Mouse (Mus musculus): Measurements from ENCODE around the gene Stau1. TPM values are rescaled to one million over a fixed set of nuclear protein-coding genes. Genes with fewer than 3 reads are reported as not detected.

Stau1 gene
- polyA plus RNA-seq, 1 experiment from 2014 or later: 113 TPM

DNA sequence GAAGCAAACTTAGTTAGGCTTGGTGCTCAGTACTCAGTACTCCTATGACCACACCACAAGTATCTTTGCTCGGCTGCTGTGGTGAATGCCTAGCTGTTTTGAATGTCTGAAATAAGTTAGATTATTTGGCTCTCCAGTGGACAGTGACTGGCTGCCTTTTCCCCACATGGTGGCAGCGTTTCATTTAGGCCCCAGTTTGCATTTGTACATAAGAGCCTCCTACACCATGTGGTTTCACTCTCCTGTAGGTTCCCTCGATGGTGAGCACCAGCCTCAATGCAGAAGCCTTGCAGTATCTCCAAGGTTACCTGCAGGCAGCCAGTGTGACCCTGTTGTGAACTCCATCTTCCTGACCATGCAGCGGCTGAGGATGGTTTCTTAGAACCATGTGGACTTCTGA is 50.6 kb downstream of the Stau1 start:
- Histone ChIP-seq H3K27ac (replicated peaks) (no peak overlapping the region), H3K4me3 (no peak overlapping the region), H3K9me3 (no peaks in the 10 kb centered on the region), H3K9ac (no peak overlapping the region), H3K4me2 (no peak overlapping the region), H3K36me3 (peaks cover 90% of the 10 kb centered on the region), H3K4me1 (replicated peaks) (no peaks in the 10 kb centered on the region), H3K27me3 (no peaks in the 10 kb centered on the region)
- 0 out of 2 replicates have a peak, but pooled peaks have one; percentile 54 for ATAC-seq (ENCODE audit: low FRiP score, low read depth)
- 60% methylated on average over 4 of the region's 4 CpGs for WGBS

DNA sequence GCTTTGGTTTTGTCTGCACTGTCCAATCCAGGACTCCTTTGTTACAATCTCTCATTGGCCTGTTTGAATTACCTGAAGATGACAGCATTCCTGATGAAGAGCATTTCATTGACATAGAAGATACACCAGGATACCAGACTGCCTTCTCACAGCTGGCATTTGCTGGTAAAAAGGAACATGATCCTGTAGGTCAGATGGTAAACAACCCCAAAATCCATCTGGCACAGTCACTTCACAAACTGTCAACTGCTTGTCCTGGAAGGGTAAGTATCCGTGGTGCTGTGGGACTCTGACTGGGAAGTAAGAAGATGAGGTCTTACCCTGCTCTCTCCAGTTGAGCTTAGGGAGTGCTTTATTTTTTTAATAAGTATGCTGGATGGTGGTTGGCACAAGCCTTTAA is 51.8 kb downstream of the Stau1 start:
- Histone ChIP-seq H3K27me3 (no peaks in the 10 kb centered on the region), H3K9me3 (no peaks in the 10 kb centered on the region), H3K9ac (no peak overlapping the region), H3K27ac (replicated peaks) (no peak overlapping the region), H3K4me1 (replicated peaks) (no peaks in the 10 kb centered on the region), H3K36me3 (peaks cover 80% of the 10 kb centered on the region), H3K4me2 (no peak overlapping the region), H3K4me3 (no peak overlapping the region)
- ATAC-seq (ENCODE audit: low FRiP score, low read depth): no peak
- WGBS: 80% methylated on average over 1 of the region's 1 CpGs

- Histone ChIP-seq H3K9me3 (no peaks in the 10 kb centered on the region), H3K4me1 (replicated peaks) (no peaks in the 10 kb centered on the region), H3K36me3 (peaks cover 74% of the 10 kb centered on the region), H3K27ac (replicated peaks) (no peak overlapping the region), H3K27me3 (no peaks in the 10 kb centered on the region), H3K4me2 (no peak overlapping the region), H3K4me3 (no peak overlapping the region), H3K9ac (no peak overlapping the region)
- 89% methylated on average over 2 of the region's 2 CpGs for WGBS
- no peak for ATAC-seq (ENCODE audit: low FRiP score, low read depth)
These were observed 53.0 kb downstream of the Stau1 start for GRCm38 (mm10) chr2:166943146-166943545.

DNA sequence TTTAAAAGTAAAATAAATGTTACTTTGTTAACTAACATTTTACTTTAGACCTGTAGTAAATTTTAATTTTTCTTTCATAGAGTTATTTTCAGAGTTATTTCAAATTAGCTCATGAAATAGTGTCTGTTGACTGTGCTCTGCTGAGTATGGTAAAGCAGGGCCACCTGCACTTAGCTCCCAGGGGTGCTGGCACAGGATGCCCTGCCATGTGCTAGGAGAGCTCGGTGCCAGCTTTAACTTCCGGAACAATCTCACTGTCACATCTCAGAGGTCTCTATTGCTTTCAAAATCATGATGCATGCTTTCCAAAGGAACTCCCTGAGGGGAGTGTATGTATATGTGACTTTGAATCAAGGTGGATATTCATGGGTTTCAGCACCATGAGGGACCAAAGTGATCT is 59.9 kb downstream of the Stau1 start:
- no peak overlapping the region for H3K4me2 ChIP-seq
- no peak overlapping the region for H3K9ac ChIP-seq
- no peaks in the 10 kb centered on the region for H3K9me3 ChIP-seq
- ATAC-seq (ENCODE audit: low FRiP score, low read depth): no peak
- 79% methylated on average over 2 of the region's 2 CpGs for WGBS
- no peaks in the 10 kb centered on the region for H3K4me1 ChIP-seq (replicated peaks)
- no peak overlapping the region for H3K27ac ChIP-seq (replicated peaks)
- H3K4me3 ChIP-seq: no peak overlapping the region
- no peaks in the 10 kb centered on the region for H3K27me3 ChIP-seq
- H3K36me3 ChIP-seq: peaks cover 65% of the 10 kb centered on the region

- Histone ChIP-seq H3K27ac (replicated peaks) (no peak overlapping the region), H3K4me1 (replicated peaks) (no peaks in the 10 kb centered on the region), H3K4me3 (no peak overlapping the region), H3K4me2 (no peak overlapping the region), H3K36me3 (peaks cover 65% of the 10 kb centered on the region), H3K9me3 (no peaks in the 10 kb centered on the region), H3K9ac (no peak overlapping the region), H3K27me3 (no peaks in the 10 kb centered on the region)
- whole genome bisulfite sequencing: 95% methylated on average over 7 of the region's 7 CpGs
- ATAC-seq (ENCODE audit: low FRiP score, low read depth): no peak
These were observed 60.5 kb downstream of the Stau1 start for GRCm38 (mm10) chr2:166935582-166935981.

GRCm38 (mm10) chr2:166934416-166934815 is 61.7 kb downstream of the Stau1 start:
- peaks cover 72% of the 10 kb centered on the region for H3K36me3 ChIP-seq
- WGBS: 53% methylated on average over 5 of the region's 5 CpGs

GRCm38 (mm10) chr2:166933943-166934342 is 62.2 kb downstream of the Stau1 start:
- Histone ChIP-seq H3K9me3 (no peaks in the 10 kb centered on the region), H3K27ac (replicated peaks) (no peak overlapping the region), H3K4me3 (no peak overlapping the region), H3K27me3 (no peaks in the 10 kb centered on the region), H3K9ac (no peak overlapping the region), H3K4me2 (no peak overlapping the region), H3K36me3 (peaks cover 75% of the 10 kb centered on the region), H3K4me1 (replicated peaks) (no peaks in the 10 kb centered on the region)
- WGBS: 95% methylated on average over 6 of the region's 6 CpGs
- no peak for ATAC-seq (ENCODE audit: low FRiP score, low read depth)

More at GRCm38 (mm10) chr2:166934416-166934815, 61.7 kb downstream of the Stau1 start:
- no peak overlapping the region for H3K9ac ChIP-seq
- H3K27me3 ChIP-seq: no peaks in the 10 kb centered on the region
- H3K4me2 ChIP-seq: no peak overlapping the region
- H3K4me3 ChIP-seq: no peak overlapping the region
- no peak overlapping the region for H3K27ac ChIP-seq (replicated peaks)
- no peak for ATAC-seq (ENCODE audit: low FRiP score, low read depth)
- H3K4me1 ChIP-seq (replicated peaks): no peaks in the 10 kb centered on the region
- H3K9me3 ChIP-seq: no peaks in the 10 kb centered on the region

DNA sequence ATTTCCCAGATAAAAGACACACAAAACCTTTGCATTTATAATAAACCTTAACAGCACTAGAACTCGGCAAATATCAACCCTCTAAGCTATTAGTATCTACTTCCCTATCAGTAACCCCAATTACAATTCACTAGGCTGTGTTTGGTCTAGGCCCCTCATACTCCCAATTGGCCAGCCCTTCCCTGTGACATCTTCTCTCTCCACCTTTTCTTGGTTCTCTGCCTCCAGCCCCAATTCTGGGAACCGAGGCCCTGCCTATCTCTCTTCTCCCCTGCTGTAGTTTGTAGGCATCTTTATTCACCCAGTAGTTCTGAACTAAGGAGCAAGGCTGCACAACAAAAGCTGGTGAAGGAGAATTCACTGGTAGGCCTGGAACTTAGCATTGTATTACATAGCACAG is 72.1 kb downstream of the Stau1 start:
- Histone ChIP-seq H3K9ac (no peak overlapping the region), H3K27me3 (no peaks in the 10 kb centered on the region), H3K36me3 (peaks cover 59% of the 10 kb centered on the region), H3K4me3 (no peak overlapping the region), H3K9me3 (no peaks in the 10 kb centered on the region), H3K27ac (replicated peaks) (no peak overlapping the region), H3K4me1 (replicated peaks) (no peaks in the 10 kb centered on the region), H3K4me2 (no peak overlapping the region)
- WGBS: 87% methylated on average over 2 of the region's 2 CpGs
- ATAC-seq (ENCODE audit: low FRiP score, low read depth): no peak

- H3K4me1 ChIP-seq (replicated peaks): peaks cover 12% of the 10 kb centered on the region
- no peak overlapping the region for H3K4me3 ChIP-seq
- H3K9me3 ChIP-seq: no peaks in the 10 kb centered on the region
- ATAC-seq (ENCODE audit: low FRiP score, low read depth): no peak
- no peaks in the 10 kb centered on the region for H3K27me3 ChIP-seq
- no peak overlapping the region for H3K9ac ChIP-seq
- H3K4me2 ChIP-seq: no peak overlapping the region
- H3K36me3 ChIP-seq: no peaks in the 10 kb centered on the region
- no peak overlapping the region for H3K27ac ChIP-seq (replicated peaks)
- WGBS: 94% methylated on average over 8 of the region's 8 CpGs
These were observed 85.6 kb downstream of the Stau1 start for GRCm38 (mm10) chr2:166910536-166910935.

GRCm38 (mm10) chr2:166909729-166910128 is 86.4 kb downstream of the Stau1 start:
- WGBS: 95% methylated on average over 3 of the region's 3 CpGs
- Histone ChIP-seq H3K4me3 (no peak overlapping the region), H3K4me2 (no peak overlapping the region), H3K4me1 (replicated peaks) (peaks cover 16% of the 10 kb centered on the region), H3K27me3 (no peaks in the 10 kb centered on the region), H3K27ac (replicated peaks) (no peak overlapping the region), H3K36me3 (no peaks in the 10 kb centered on the region), H3K9ac (no peak overlapping the region), H3K9me3 (no peaks in the 10 kb centered on the region)
- no peak for ATAC-seq (ENCODE audit: low FRiP score, low read depth)

- WGBS: under 1% methylated on average over 28 of the region's 28 CpGs
- Histone ChIP-seq H3K9me3 (no peaks in the 10 kb centered on the region), H3K27ac (replicated peaks) (peak overlapping the region; percentile 98), H3K4me1 (replicated peaks) (peaks cover 16% of the 10 kb centered on the region), H3K36me3 (no peaks in the 10 kb centered on the region), H3K4me2 (peak overlapping the region; percentile 81), H3K9ac (peak overlapping the region; percentile 90), H3K27me3 (no peaks in the 10 kb centered on the region), H3K4me3 (peak overlapping the region; percentile 97)
- ATAC-seq (ENCODE audit: low FRiP score, low read depth): peak; percentile 57
These were observed 89.4 kb downstream of the Stau1 start for GRCm38 (mm10) chr2:166906523-166907182.

- no peaks in the 10 kb centered on the region for H3K9me3 ChIP-seq
- H3K4me1 ChIP-seq (replicated peaks): peaks cover 16% of the 10 kb centered on the region
- peak within 1 kb of the TSS; percentile 90 for H3K9ac ChIP-seq
- H3K36me3 ChIP-seq: no peaks in the 10 kb centered on the region
- H3K4me3 ChIP-seq: peak within 1 kb of the TSS; percentile 97
- H3K27ac ChIP-seq (replicated peaks): peak within 1 kb of the TSS; percentile 98
- peak within 1 kb of the TSS; percentile 81 for H3K4me2 ChIP-seq
- peak; percentile 97 for ATAC-seq (ENCODE audit: low FRiP score, low read depth)
- under 1% methylated on average over 75 of the region's 80 CpGs for WGBS
- H3K27me3 ChIP-seq: no peaks in the 10 kb centered on the region
These were observed 90.2 kb downstream of the Stau1 start, which contains the start of gene Cse1l for GRCm38 (mm10) chr2:166905711-166906522. Gene Cse1l (plus strand): TSS chr2:166906040.
